Mouse (Mus musculus) heart, embryonic 13.5 days (tissue): Measurements from ENCODE around the gene Apoc4. TPM values are rescaled to one million over a fixed set of nuclear protein-coding genes. Genes with fewer than 3 reads are reported as not detected.

Experiments
- ATAC-seq: fragments of 200-750 bp; cut with Nextera tagmentation; 2 replicates; pipeline ENCODE4 v1.8.0; 2017; ENCODE audit warnings: moderate TSS enrichment; ENCODE audit not compliant: insufficient number of reproducible peaks, low FRiP score, low TSS enrichment; ENCODE audit errors: extremely low read depth
- H3K27ac ChIP-seq: fragments of 300-500 bp; sonication (generic); replicated peaks from 2 replicates; pipeline ENCODE4 v1.5.1; 2015; ENCODE audit warnings: moderate library complexity, mild to moderate bottlenecking, inconsistent platforms
- H3K27me3 ChIP-seq: fragments of 300-500 bp; sonication (generic); replicated peaks from 2 replicates; pipeline ENCODE4 v1.6.1; 2015; ENCODE audit warnings: mild to moderate bottlenecking, inconsistent platforms
- H3K36me3 ChIP-seq: fragments of 300-500 bp; sonication (generic); 2 replicates; pipeline ENCODE4 v1.6.1; 2015; ENCODE audit warnings: mild to moderate bottlenecking, inconsistent platforms
- H3K4me1 ChIP-seq: fragments of 300-500 bp; sonication (generic); 2 replicates; pipeline ENCODE4 v1.6.1; 2015; ENCODE audit warnings: inconsistent platforms
- H3K4me2 ChIP-seq: fragments of 300-500 bp; sonication (generic); 2 replicates; pipeline ENCODE4 v1.6.1; 2015; ENCODE audit warnings: inconsistent platforms, mild to moderate bottlenecking, moderate library complexity
- H3K4me3 ChIP-seq: fragments of 300-500 bp; sonication (generic); 2 replicates; pipeline ENCODE4 v1.5.1; 2015; ENCODE audit warnings: moderate library complexity, mild to moderate bottlenecking, inconsistent platforms
- H3K9ac ChIP-seq: fragments of 300-500 bp; sonication (generic); 2 replicates; pipeline ENCODE4 v1.6.1; 2015; ENCODE audit warnings: inconsistent platforms, mild to moderate bottlenecking, moderate library complexity
- H3K9me3 ChIP-seq: fragments of 300-500 bp; sonication (generic); 2 replicates; pipeline ENCODE4 v1.6.1; 2016; ENCODE audit warnings: inconsistent platforms
- WGBS: fragments of 180-500 bp; shearing (Covaris S2); methylation state at CpG from one replicate; pipeline ENCODE4 v1.1.7; 2015; ENCODE audit warnings: mixed read lengths; 5-methylcytosine and 5-hydroxymethylcytosine counted together
- polyA plus RNA-seq: library from polyadenylated mRNA; unstranded; fragments of >200 nt; fragmentation: Nextera tagmentation; extraction: Ambion mirVana; gene quantifications from 2 replicates; pipeline ENCODE4 v1.2.1, GENCODE M21; 2015

The Apoc4 gene
- polyA plus RNA-seq, 1 experiment from 2014 or later, result 0.84 TPM

DNA sequence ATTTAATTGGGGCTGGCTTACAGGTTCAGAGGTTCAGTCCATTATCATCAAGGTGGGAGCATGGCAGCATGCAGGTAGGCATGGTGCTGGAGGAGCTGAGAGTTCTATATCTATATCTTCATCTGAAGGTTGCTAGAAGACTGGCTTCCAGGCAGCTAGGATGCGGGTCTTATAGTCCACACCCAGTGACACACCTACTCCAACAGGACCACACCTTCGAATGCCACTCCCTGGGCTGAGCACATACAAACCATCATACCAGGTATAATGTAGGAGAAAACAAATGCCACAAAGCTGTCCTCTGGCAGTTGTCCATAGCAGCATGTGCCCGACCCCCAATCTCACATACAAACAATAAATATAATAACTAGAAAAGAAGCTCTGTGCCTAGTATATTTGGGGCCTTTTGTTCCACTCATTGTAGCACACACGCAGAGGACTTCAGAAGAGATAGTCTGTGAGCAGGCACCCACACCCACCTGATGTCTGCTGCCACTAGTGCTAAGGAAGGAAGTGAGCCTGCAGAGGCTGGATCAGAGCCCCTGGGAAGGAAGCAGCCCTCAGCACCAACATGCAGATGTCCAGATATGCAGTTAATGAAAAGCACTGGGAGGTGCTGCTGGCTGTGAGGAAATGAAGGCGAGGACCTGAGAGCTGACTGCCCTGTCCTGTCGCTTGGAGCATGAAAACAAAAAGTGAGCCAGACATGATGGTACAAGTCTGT lies 30.1 kb downstream of the Apoc4 start:
- no peak for ATAC-seq

DNA sequence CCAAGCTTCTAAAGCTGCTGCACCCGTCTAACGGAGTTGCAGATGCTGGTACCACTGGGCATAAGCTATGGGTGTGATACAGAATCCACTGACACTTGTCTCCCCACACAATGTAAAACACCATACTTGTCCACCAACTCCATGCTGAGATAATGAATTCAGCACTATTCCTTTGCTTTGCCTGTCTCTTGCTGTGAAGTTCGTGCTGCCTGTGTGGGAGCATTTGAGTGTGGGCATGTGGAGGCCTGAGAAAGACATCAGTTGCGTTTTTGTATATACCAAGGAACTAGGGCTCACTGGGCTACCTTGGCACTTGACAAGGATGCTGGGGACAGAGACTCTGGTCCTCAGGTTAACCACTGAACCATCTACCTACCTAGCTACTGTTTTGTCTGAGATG lies 40.1 kb downstream of the Apoc4 start:
- Histone ChIP-seq H3K4me3 (no peak overlapping the region), H3K4me2 (no peak overlapping the region), H3K27me3 (no peaks in the 10 kb centered on the region), H3K4me1 (peaks cover 6% of the 10 kb centered on the region), H3K9me3 (no peaks in the 10 kb centered on the region), H3K9ac (no peak overlapping the region), H3K36me3 (peaks cover 100% of the 10 kb centered on the region), H3K27ac (no peak overlapping the region)
- no peak for ATAC-seq
- 95% methylated on average over 4 of the region's 4 CpGs for WGBS

More for the DNA sequence above, 30.1 kb downstream of the Apoc4 start:
- Histone ChIP-seq H3K9ac (no peak overlapping the region), H3K9me3 (no peaks in the 10 kb centered on the region), H3K4me3 (no peak overlapping the region), H3K4me2 (no peak overlapping the region), H3K4me1 (peaks cover 14% of the 10 kb centered on the region), H3K27me3 (no peaks in the 10 kb centered on the region), H3K27ac (peak overlapping the region; percentile 48), H3K36me3 (peaks cover 96% of the 10 kb centered on the region)
- WGBS, result 73% methylated on average over 6 of the region's 6 CpGs

DNA sequence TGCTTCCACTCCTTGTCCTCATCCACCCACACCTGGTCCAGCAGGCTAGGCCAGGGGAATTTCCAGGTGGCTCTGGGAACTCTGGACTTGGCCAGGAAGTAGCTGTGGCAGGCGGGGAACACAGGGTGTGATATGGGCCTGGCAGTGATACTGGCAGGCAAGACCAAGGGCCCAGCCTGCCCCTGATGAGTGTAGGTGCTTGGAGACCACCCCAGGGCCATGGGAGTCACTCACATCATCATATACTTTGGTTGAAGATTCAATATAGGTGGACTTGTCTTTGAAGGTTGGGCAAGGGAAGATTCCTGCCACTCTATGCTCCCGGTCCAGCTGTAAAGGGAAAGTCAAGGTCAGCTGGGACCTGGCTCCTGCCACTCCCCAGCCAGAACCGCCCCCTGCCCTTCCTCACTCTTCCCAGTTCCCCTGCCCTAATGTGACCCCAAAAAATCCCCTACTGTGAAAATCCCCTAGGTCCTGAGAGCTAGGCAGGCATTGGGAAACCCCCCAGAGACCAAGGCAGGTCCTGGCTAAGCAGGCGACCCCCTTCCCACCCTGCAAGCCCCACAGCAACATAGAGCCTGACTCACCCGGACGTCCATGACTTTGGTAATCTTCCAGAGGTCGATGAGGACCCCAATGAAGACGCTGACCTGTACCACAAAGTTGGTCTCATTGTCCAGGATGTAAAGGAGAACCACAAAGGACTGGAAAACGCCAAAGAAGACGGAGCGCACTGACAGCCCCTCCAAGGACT lies 46.0 kb downstream of the Apoc4 start:
- 83% methylated on average over 11 of the region's 11 CpGs for WGBS
- Histone ChIP-seq H3K27me3 (no peaks in the 10 kb centered on the region), H3K9me3 (no peaks in the 10 kb centered on the region), H3K4me2 (no peak overlapping the region), H3K36me3 (peaks cover 85% of the 10 kb centered on the region), H3K4me1 (peaks cover 9% of the 10 kb centered on the region), H3K9ac (no peak overlapping the region), H3K4me3 (no peak overlapping the region), H3K27ac (no peak overlapping the region)
- no peak for ATAC-seq

DNA sequence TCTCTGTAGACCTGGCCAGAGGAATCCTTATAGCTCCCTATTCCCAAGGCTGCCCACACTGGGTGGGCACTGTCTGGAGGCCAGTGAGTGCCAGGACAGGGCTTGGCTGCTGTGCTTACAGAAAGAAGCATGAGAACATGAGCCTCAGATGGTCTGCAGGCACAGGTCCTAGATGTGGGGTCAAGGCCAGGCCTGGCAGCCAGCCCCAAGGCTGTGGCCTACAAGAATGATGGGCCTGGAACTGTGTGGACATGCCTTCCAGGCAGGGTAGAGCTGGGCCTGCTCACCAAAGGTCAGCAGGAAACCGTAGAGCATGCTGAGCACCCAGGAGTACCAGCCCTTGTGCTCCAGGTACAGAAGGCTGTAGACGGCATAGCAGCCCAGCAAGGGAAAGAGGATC lies 46.7 kb downstream of the Apoc4 start:
- H3K9me3 ChIP-seq, result no peaks in the 10 kb centered on the region
- no peak overlapping the region for H3K4me2 ChIP-seq
- H3K9ac ChIP-seq, result no peak overlapping the region
- no peaks in the 10 kb centered on the region for H3K27me3 ChIP-seq
- ATAC-seq, result no peak
- peaks cover 79% of the 10 kb centered on the region for H3K36me3 ChIP-seq
- WGBS, result 94% methylated on average over 2 of the region's 2 CpGs
- no peak overlapping the region for H3K4me3 ChIP-seq
- peaks cover 14% of the 10 kb centered on the region for H3K4me1 ChIP-seq
- H3K27ac ChIP-seq, result no peak overlapping the region

DNA sequence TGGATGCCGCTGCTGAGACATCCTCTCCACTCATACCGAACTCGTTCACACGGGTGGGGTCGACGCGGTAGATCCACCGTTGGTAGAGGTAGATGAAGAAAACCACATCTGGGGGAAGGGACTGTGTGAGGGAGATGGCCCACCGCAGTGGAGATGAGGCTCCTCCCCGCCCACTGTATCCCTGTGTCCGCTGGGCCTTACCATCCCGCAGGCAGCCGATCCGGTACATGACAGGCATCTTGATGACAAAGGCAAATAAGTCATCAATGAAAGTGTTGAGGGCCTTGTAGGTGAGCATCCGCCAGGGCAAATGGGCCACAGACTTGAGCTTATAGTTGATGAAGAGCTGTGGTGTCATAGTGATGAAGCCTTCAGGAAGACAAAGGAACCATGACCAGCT lies 47.4 kb downstream of the Apoc4 start:
- no peak overlapping the region for H3K4me3 ChIP-seq
- ATAC-seq, result no peak
- no peak overlapping the region for H3K27ac ChIP-seq
- H3K9me3 ChIP-seq, result no peaks in the 10 kb centered on the region
- 86% methylated on average over 15 of the region's 15 CpGs for WGBS
- no peaks in the 10 kb centered on the region for H3K27me3 ChIP-seq
- H3K36me3 ChIP-seq, result peaks cover 71% of the 10 kb centered on the region
- H3K9ac ChIP-seq, result no peak overlapping the region
- H3K4me1 ChIP-seq, result peaks cover 15% of the 10 kb centered on the region
- H3K4me2 ChIP-seq, result no peak overlapping the region

DNA sequence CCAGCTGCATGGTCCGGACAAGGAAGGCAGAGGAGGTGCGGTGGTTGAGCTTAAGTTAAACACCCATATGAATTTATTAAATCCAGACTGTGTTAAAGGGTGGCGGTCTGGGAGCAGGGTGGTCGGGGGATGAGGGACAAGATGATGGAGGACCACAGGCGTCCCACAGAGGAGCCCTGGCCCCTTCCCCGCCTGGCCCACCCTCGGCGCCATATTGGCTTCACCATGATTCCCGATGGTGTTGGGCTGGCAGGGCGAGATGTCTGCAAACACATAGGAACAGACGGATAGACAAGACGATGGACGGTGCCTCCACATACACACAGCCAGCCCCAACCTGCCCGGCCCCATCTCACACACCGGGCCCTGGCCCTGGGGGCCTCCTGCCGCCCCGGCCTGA lies 48.1 kb downstream of the Apoc4 start:
- Histone ChIP-seq H3K36me3 (peaks cover 65% of the 10 kb centered on the region), H3K4me1 (peaks cover 15% of the 10 kb centered on the region), H3K9me3 (no peaks in the 10 kb centered on the region), H3K27me3 (no peaks in the 10 kb centered on the region), H3K27ac (no peak overlapping the region), H3K4me2 (no peak overlapping the region), H3K9ac (no peak overlapping the region), H3K4me3 (no peak overlapping the region)
- WGBS, result 84% methylated on average over 17 of the region's 17 CpGs
- ATAC-seq, result no peak

DNA sequence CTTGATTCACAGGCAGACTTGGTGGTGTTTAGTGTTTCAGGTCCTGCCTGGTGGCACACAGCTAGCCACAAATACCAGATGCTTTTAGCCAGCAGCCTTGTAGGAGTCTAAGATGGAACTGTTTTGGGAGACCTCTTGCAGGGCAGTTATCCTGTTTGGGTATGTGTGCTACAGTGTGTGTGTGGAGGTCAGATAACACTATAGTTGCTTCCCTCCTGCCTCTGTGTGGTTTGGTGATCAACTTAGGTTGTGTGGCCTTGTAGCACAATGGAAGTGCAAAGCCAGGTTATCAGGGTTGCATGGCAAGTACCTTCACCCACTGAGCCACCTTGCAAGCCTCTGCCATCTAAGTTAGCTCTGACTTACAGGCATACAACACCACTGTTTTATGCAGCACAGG lies 48.6 kb downstream of the Apoc4 start:
- Histone ChIP-seq H3K27ac (no peak overlapping the region), H3K4me3 (no peak overlapping the region), H3K9ac (no peak overlapping the region), H3K4me1 (peaks cover 20% of the 10 kb centered on the region), H3K36me3 (peaks cover 60% of the 10 kb centered on the region), H3K4me2 (no peak overlapping the region), H3K9me3 (no peaks in the 10 kb centered on the region), H3K27me3 (no peaks in the 10 kb centered on the region)
- no peak for ATAC-seq

DNA sequence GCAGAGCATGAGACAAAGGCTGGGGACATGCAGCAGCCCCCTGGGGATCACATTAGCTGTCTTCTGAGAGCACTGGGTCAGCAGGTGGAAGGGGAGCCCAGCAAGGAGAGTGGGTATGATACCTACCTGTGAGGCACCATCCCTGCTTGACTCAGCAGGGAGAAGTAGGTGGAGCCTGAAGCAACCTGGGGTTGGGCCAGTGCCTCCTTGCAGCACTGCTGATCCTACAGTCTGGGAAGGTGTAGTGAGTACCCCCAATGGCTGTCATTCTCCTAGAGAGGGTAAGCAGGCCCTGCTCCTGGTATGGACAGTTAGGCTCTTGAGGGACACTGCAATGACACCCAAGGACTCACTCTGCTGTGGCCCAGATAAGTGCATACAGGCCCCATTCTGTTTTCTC lies 49.0 kb downstream of the Apoc4 start:
- peaks cover 55% of the 10 kb centered on the region for H3K36me3 ChIP-seq
- no peak overlapping the region for H3K27ac ChIP-seq
- no peaks in the 10 kb centered on the region for H3K27me3 ChIP-seq
- no peak overlapping the region for H3K4me3 ChIP-seq
- H3K4me2 ChIP-seq, result no peak overlapping the region
- ATAC-seq, result no peak
- H3K9ac ChIP-seq, result no peak overlapping the region
- peaks cover 21% of the 10 kb centered on the region for H3K4me1 ChIP-seq
- H3K9me3 ChIP-seq, result no peaks in the 10 kb centered on the region

DNA sequence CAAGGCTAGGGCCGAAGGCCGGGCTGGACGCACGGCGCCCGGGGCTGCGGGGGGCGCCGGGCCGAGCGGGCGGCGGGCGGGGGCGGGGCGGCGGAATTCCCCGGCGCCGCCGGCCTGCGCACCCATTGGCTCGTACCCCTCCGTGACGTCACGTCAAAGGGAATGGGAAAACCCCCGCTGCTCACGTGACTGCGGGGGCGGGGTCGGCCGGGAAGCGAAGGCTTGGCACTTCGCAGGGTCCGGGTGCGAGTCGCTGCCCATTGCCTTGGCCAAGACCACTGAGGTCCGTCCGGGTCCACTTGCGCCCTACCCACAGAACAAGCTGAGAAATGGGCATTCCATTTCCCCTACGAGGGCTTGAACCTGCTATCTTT lies 51.9 kb downstream of the Apoc4 start, which contains the start of gene Relb:
Relb (minus strand) TSS at position 78 of the 374 bp plus-strand sequence.
- Histone ChIP-seq H3K36me3 (peaks cover 26% of the 10 kb centered on the region), H3K9me3 (no peaks in the 10 kb centered on the region), H3K4me1 (peaks cover 12% of the 10 kb centered on the region), H3K27me3 (no peaks in the 10 kb centered on the region), H3K4me3 (peak within 1 kb of the TSS; percentile 84), H3K4me2 (peak within 1 kb of the TSS; percentile 93), H3K27ac (peak within 1 kb of the TSS; percentile 93), H3K9ac (peak within 1 kb of the TSS; percentile 82)
- under 1% methylated on average over 40 of the region's 41 CpGs for WGBS
- peak; percentile 73 for ATAC-seq

DNA sequence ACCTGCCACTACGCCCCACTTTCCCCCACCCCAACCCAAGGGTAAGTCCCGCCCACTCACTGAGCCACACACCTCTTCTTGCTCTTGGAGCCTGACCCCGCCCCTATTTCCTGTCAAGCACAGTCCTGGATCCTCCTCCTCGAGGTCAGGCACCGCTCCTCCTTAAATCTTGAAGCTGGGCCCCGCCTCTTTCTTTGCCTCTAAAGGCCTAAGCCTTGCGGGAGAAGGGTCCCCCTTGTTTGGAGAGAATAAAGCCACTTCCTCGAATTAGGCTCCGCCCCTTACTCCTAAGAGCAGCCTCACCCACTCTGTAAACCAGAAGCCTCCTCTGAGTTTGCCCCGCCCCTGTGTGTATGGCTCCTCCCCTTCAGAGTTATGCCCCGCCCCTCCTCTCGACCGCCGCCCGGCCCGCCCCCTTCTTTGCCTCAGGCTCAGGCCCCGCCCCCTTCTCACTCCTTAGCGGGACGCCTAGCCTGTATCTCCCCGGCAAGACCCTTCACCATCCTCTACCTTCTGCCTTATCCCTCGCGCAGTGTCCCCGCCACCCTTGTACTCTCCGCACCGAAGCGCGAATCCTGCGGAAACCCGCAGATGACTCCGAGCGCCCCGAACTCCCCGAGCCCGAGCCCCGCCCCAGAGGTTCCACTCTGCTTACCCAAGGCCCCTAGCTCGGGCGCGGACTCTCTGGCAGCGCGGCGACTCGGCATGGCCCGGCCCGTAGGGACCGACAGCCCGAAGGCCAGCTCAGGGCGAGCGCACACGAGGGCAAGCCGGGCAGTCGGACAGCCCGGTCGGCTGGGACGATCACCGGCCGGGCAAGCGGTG lies 52.5 kb downstream of the Apoc4 start:
- 2% methylated on average over 57 of the region's 57 CpGs for WGBS
- ATAC-seq, result peak; percentile 81
- peak overlapping the region; percentile 82 for H3K9ac ChIP-seq

DNA sequence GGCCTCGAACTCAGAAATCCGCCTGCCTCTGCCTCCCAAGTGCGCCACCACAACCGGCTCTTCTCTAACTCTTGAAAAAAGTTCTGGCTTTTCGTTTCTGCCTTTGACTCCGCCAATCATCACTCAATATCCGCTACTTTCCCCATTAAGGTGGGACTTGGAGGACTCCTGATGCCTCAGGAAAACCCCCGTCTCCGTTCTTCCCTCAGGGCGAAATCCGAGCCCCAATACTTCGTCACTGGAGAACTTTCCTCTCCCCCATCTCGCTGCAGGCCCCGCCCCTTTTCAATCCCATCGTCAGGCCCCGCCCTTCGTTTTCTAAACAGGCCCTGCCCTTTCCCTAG lies 53.1 kb downstream of the Apoc4 start:
- H3K27ac ChIP-seq, result peak overlapping the region; percentile 93
- H3K4me1 ChIP-seq, result peaks cover 12% of the 10 kb centered on the region
- no peaks in the 10 kb centered on the region for H3K9me3 ChIP-seq
- peak overlapping the region; percentile 64 for H3K9ac ChIP-seq
- H3K4me3 ChIP-seq, result peak overlapping the region; percentile 84
- 14% methylated on average over 17 of the region's 17 CpGs for WGBS
- H3K27me3 ChIP-seq, result no peaks in the 10 kb centered on the region; the same call in 1 of the 2 replicates
- peak overlapping the region; percentile 93 for H3K4me2 ChIP-seq
- no peak for ATAC-seq
- peaks cover 14% of the 10 kb centered on the region for H3K36me3 ChIP-seq

More for the DNA sequence above, 52.5 kb downstream of the Apoc4 start:
- Histone ChIP-seq H3K27me3 (no peaks in the 10 kb centered on the region; the same call in 1 of the 2 replicates), H3K9me3 (no peaks in the 10 kb centered on the region), H3K4me3 (peak overlapping the region; percentile 84), H3K4me2 (peak overlapping the region; percentile 93), H3K4me1 (peaks cover 12% of the 10 kb centered on the region), H3K27ac (peak overlapping the region; percentile 93), H3K36me3 (peaks cover 20% of the 10 kb centered on the region)
